In genomic region chr5:105876068-105876924, GRCm38 (mm10) we compare ENCODE assay signal across 8 mouse cellular contexts. TPM values are rescaled to one million over a fixed set of nuclear protein-coding genes. Genes with fewer than 3 reads are reported as not detected.
DNase-seq lines count a peak whose midpoint lies in the region; ATAC-seq lines count a peak whose summit lies in the region.

Gene Zfp326, plus strand, starts transcription at chr5:105876565.

- H3K4me3 ChIP-seq in hindbrain, embryonic 12.5 days = peak within 1 kb of the TSS; percentile 98

- peak within 1 kb of the TSS; percentile 89 for H3K27ac ChIP-seq in hindbrain, embryonic 12.5 days

- peak within 1 kb of the TSS; percentile 85 for H3K4me2 ChIP-seq in hindbrain, embryonic 12.5 days (replicated peaks)

- peak; percentile 96 for DNase-seq in Muller cell, postnatal 12 days (ENCODE audit: inconsistent ontology term)
- DNase-seq in cerebellum, adult 9-11 months = peak; percentile 87
- DNase-seq in frontal cortex, adult 2 months (ENCODE audit: extremely low spot score in 1 of 2, low spot score in 1 of 2) = peak; percentile 60 to 79
- DNase-seq in layer of hippocampus, postnatal 14 days (ENCODE audit: low spot score in 2 of 2) = peak; percentile 80 to 84
- peak; percentile 92 for DNase-seq in lung, postnatal 14 days
- peak; percentile 78 for DNase-seq in retina, adult 2 months (ENCODE audit: low read depth, low spot score)
- peak; percentile 88 to 89 for DNase-seq in thymus, postnatal 36 days

- peak; percentile 95 for ATAC-seq in hindbrain, embryonic 12.5 days (ENCODE audit: low FRiP score)

- no peaks in the 10 kb centered on the region for H3K27me3 ChIP-seq in hindbrain, embryonic 12.5 days

- H3K9me3 ChIP-seq in hindbrain, embryonic 12.5 days (replicated peaks) = no peaks in the 10 kb centered on the region

- 0 out of 2 replicates have a peak, but pooled peaks cover 3% of the 10 kb centered on the region for H3K36me3 ChIP-seq in hindbrain, embryonic 12.5 days

- H3K9ac ChIP-seq in hindbrain, embryonic 12.5 days = peak within 1 kb of the TSS; percentile 100

- 1% methylated on average over 64 of the region's 83 CpGs for WGBS in hindbrain, embryonic 12.5 days

- H3K4me1 ChIP-seq in hindbrain, embryonic 12.5 days = peaks cover 24% of the 10 kb centered on the region

RNA-seq across cellular contexts. Expression of gene Zfp326, which starts in this region (rescaled TPM):
- 43.5 and 49.7 TPM in 2 replicates for polyA plus RNA-seq in frontal cortex, adult 2 months (2012; rRNA removed)
- 64.7 and 65.6 TPM in 2 replicates for polyA plus RNA-seq in hindbrain, embryonic 12.5 days (2016; fragmentation: Nextera tagmentation; extraction: Ambion mirVana)
- total RNA-seq in layer of hippocampus, postnatal 14 days (2021) = 10 to 100 TPM; 34.9 to 38.6 TPM

Comparison
In these comparisons a context has a peak if more than half of its experiments do, and no peak if none do; other contexts are left out.
1. Peak in every context shown above with its lines: DNase-seq, ATAC-seq, H3K4me3 ChIP-seq and H3K27ac ChIP-seq.